Mouse (Mus musculus) adrenal gland, adult (tissue): ENCODE measurements at regions not wholly inside any gene's neighbourhood (a gene's known extent, or its start where the extent isn't known, plus 50 kb on each side); places are given as distances from the start of the nearest gene placed in this dataset.
"Not testable (repeated sequence)": the region's sequence is repeated elsewhere in the genome, so short reads cannot be mapped to it uniquely, and the experiment has no call there.

Experiments
- DNase-seq, 2 experiments: peaks; one replicate each; pipeline ENCODE4 v3.0.0; 2022 to 2023; ENCODE audit warnings: low spot score in 1 of 2; ENCODE audit not compliant: inconsistent age in 2 of 2

DNA sequence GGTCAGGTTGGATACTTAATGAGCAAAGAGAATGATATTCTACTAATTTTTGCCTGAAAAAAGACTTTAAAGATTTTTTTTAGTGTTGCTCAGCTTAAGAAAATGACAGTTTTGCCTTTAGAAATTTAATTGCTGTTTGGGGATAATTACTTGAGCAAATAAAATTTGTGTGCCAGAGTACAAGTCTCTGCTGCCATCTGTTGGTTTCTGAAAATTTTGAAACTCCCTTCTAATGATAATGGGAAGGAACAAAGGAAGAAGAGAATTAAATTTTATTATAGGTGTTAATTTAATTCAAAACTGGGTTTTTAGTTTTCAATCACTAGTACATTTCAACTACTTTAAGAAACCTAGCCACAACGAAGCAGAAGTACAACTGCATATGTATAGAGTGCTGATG is 94.1 kb downstream of the Gm17521 start:
- no peak for DNase-seq

DNA sequence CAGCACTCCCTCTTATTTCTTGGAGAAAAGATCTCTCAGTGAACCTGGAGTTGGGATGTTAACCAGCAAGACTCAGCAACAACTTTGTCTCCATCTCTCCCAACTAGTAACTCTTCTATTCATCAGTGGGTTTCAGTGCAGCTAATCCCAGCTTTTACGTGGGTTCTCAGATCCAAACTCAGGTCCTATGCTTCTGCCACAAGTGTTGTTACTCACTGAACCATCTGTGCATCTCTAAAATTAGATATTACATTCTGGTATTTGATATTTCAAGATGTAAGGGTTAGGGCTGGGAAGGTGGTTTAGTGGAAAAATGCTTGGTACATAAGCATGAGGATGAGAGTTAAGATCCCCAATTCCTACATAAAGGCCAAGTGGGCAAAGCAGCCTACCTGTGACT is 136.8 kb downstream of the Gm17521 start:
- no peak for DNase-seq

DNA sequence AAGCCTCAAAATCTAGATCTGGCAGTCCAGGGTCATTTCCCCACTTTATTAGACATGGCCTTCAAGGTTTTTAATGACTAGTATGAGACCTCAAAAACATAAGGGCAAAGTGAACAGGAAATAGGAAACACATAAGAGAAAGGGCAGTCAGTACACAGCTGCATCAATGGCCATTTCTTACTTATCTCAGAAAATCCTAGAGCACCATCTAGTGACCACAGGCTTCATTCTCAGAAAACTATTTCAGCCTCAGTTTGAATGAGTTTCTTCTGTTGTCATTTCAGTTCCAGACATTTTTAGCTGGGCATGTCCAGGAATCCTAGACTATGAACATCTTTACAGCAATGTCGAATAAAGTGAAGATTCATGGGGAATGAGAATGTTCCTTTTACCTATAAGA is 175.0 kb downstream of the Gm17521 start:
- no peak for DNase-seq

DNA sequence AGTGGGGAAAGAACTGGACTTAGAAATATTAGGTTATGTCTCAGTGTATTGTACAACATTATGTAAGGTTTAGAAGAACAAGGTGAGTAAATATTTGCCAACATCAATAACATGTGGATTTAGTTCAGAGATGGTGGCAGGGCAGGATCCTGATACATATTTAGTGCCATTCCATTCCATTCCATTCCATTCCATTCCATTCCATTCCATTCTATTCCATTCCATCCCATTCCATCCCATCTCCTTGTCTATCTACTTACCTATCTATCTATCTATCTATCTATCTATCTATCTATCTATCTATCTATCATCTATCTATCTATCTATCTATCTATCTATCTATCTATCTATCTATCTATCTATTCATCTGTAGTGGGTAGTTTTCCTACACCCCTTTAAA is 198.2 kb downstream of the Gm17521 start:
- DNase-seq: not testable (repeated sequence)

DNA sequence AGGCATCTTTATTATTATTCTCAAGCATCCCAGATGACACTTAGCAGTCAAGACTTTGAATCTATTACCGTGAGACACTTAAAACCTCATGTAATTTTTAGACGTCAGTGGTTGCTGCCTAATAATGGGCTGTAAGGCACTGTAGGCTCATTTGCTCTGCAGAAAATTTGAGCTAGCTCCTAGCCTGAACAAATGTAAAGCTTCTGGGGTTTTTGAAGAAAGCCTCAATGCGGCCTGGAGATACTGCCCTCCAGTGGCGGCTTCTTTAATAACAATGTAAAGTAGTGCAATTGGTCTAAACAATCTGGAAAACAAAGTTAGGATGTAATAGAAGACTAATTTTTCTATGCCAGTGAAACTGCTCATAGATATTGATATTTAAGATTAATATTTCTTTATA is 203.4 kb downstream of the Gm17521 start:
- DNase-seq: peak in 1 of 2 experiments; percentile 16
